Mouse (Mus musculus): ENCODE data around the gene Uhrf1bp1l. TPM values are rescaled to one million over a fixed set of nuclear protein-coding genes. Genes with fewer than 3 reads are reported as not detected.
"Not testable (repeated sequence)": the region's sequence is repeated elsewhere in the genome, so short reads cannot be mapped to it uniquely, and the experiment has no call there.

Uhrf1bp1l gene
- total RNA-seq (2021): 10 to 100 TPM; 90.6 to 94.6 TPM
- long read RNA-seq, experiment 1, full-length matches to known transcripts: 62 of 111 reads
- long read RNA-seq, experiment 1, partial matches to known transcripts: 18 of 111 reads
- long read RNA-seq, experiment 1, other reads (novel, unspliced or antisense): 31 of 111 reads
- long read RNA-seq, experiment 2, full-length matches to known transcripts: 44 of 78 reads
- long read RNA-seq, experiment 2, partial matches to known transcripts: 12 of 78 reads
- long read RNA-seq, experiment 2, other reads (novel, unspliced or antisense): 22 of 78 reads

GRCm38 (mm10) chr10:89744871-89745665 is at the start of gene Uhrf1bp1l:
Gene Uhrf1bp1l, plus strand, starts transcription at chr10:89744991.
- Histone ChIP-seq H3K27ac (peak within 1 kb of the TSS; percentile 92), H3K4me3 (peak within 1 kb of the TSS; percentile 95)
- intact Hi-C loops (cut with DNase I): no loop called here
- no peak; the same call in none of the 2 replicates for TF ChIP-seq CTCF (IDR thresholded peaks at IDR 0.05)
- DNase-seq (ENCODE audit: extremely low spot score in 1 of 2, low spot score in 2 of 2): peak; percentile 87 to 90

GRCm38 (mm10) chr10:89695194-89695911 is 49.4 kb upstream of the Uhrf1bp1l start:
- no peak overlapping the region for H3K4me3 ChIP-seq
- no peak for TF ChIP-seq CTCF (IDR thresholded peaks at IDR 0.05)
- intact Hi-C loops (cut with DNase I): no loop called here
- DNase-seq (ENCODE audit: extremely low spot score in 1 of 2, low spot score in 2 of 2): no peak
- no peak overlapping the region for H3K27ac ChIP-seq

GRCm38 (mm10) chr10:89696270-89696669 is 48.5 kb upstream of the Uhrf1bp1l start:
- peak; percentile 16; the same call in 1 of the 2 replicates for TF ChIP-seq CTCF (IDR thresholded peaks at IDR 0.05)
- H3K27ac ChIP-seq; intact Hi-C loops (cut with DNase I); DNase-seq (ENCODE audit: extremely low spot score in 1 of 2, low spot score in 2 of 2); H3K4me3 ChIP-seq: not testable (repeated sequence)

DNA sequence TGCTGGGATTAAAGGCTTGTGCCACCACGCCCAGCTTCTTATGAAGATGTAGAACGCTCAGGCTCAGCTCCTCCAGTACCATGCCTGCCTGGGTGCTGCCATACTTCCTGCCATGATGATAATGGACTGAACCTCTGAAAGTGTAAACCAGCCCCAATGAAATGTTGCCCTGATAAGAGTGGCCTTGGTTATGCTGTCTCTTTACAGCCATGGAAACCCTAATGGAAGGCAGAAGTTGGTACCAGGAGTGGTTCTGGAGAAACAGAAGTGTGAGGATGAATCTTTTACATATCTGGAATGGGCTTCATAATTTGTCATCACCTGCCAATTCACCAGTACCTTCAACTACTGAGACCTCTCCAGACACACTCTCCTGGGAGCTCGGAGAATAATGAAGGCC is 46.8 kb upstream of the Uhrf1bp1l start:
- Histone ChIP-seq H3K27ac (no peak overlapping the region), H3K4me3 (no peak overlapping the region)
- intact Hi-C loops (cut with DNase I): no loop called here
- no peak for DNase-seq (ENCODE audit: extremely low spot score in 1 of 2, low spot score in 2 of 2)
- no peak for TF ChIP-seq CTCF (IDR thresholded peaks at IDR 0.05)

GRCm38 (mm10) chr10:89703042-89703441 is 41.7 kb upstream of the Uhrf1bp1l start:
- Histone ChIP-seq H3K27ac (no peak overlapping the region), H3K4me3 (no peak overlapping the region)
- intact Hi-C loops (cut with DNase I): loop anchor here (10.0 kb wide), 1 partner anchor 238 kb away; no protein-coding TSS in a partner anchor
- no peak for TF ChIP-seq CTCF (IDR thresholded peaks at IDR 0.05)
- DNase-seq (ENCODE audit: extremely low spot score in 1 of 2, low spot score in 2 of 2): no peak

- no peak overlapping the region for H3K4me3 ChIP-seq
- DNase-seq (ENCODE audit: extremely low spot score in 1 of 2, low spot score in 2 of 2): no peak
- no peak overlapping the region for H3K27ac ChIP-seq
- peak; percentile 11 for TF ChIP-seq CTCF (IDR thresholded peaks at IDR 0.05)
- intact Hi-C loops (cut with DNase I): loop anchor here (10.0 kb wide), 1 partner anchor 243 kb away; no protein-coding TSS in a partner anchor
Observed at GRCm38 (mm10) chr10:89707397-89707796, 37.4 kb upstream of the Uhrf1bp1l start.

DNA sequence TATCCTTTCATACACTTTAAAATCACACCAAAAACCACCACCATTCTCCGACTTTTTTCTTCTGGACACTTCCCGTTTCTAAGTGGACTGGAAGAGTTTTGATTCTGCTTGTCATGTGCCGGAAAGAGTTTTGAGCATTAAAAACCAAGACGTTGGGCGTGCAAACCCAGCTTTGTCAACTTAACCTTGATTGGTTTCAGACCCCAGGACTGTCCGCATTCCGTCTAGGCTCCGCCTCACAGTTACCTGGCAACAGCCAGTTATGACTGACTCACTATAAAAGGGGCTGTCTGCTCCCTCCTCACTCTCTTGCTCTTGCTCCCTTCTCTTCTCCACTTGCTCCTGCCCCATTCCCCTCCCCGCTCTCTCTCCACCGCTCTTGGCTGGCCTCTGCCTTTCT is 36.1 kb upstream of the Uhrf1bp1l start:
- H3K4me3 ChIP-seq: no peak overlapping the region
- H3K27ac ChIP-seq: no peak overlapping the region
- DNase-seq (ENCODE audit: extremely low spot score in 1 of 2, low spot score in 2 of 2): no peak
- TF ChIP-seq CTCF (IDR thresholded peaks at IDR 0.05): no peak
- intact Hi-C loops (cut with DNase I): loop anchor here (10.0 kb wide), 1 partner anchor 244 kb away; no protein-coding TSS in a partner anchor

- TF ChIP-seq CTCF (IDR thresholded peaks at IDR 0.05): no peak
- Histone ChIP-seq H3K27ac (no peak overlapping the region), H3K4me3 (no peak overlapping the region)
- DNase-seq (ENCODE audit: extremely low spot score in 1 of 2, low spot score in 2 of 2): peak in 1 of 2 experiments; percentile 17
- intact Hi-C loops (cut with DNase I): no loop called here
Observed at GRCm38 (mm10) chr10:89714910-89715309, 29.9 kb upstream of the Uhrf1bp1l start.

GRCm38 (mm10) chr10:89720252-89720651 is 24.5 kb upstream of the Uhrf1bp1l start:
- intact Hi-C loops (cut with DNase I): no loop called here
- TF ChIP-seq CTCF (IDR thresholded peaks at IDR 0.05): no peak
- H3K27ac ChIP-seq: no peak overlapping the region
- no peak overlapping the region for H3K4me3 ChIP-seq
- no peak for DNase-seq (ENCODE audit: extremely low spot score in 1 of 2, low spot score in 2 of 2)

DNA sequence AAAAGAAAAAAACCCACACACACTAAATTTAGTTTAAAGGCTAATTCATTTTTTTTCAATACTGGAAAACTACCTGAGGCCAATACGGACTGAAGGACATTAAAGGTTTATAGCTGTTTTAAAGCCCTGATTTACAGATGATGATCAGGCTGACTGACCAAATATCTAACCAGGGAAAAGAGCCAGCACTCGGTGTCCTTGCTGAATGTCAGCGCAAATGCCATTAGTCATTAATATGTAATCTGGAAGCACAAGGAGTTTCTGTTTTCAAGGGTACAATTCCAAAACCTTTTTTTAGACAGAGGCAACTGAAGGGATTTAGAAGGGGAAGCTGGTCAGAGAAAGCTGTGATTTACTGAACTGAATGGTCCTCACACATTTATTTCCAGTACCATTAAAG is 24.0 kb upstream of the Uhrf1bp1l start:
- no peak for TF ChIP-seq CTCF (IDR thresholded peaks at IDR 0.05)
- no peak for DNase-seq (ENCODE audit: extremely low spot score in 1 of 2, low spot score in 2 of 2)
- intact Hi-C loops (cut with DNase I): no loop called here
- Histone ChIP-seq H3K4me3 (no peak overlapping the region), H3K27ac (no peak overlapping the region)

- intact Hi-C loops (cut with DNase I): no loop called here
- no peak for DNase-seq (ENCODE audit: extremely low spot score in 1 of 2, low spot score in 2 of 2)
- TF ChIP-seq CTCF (IDR thresholded peaks at IDR 0.05): no peak
- Histone ChIP-seq H3K4me3 (no peak overlapping the region), H3K27ac (no peak overlapping the region)
Observed at GRCm38 (mm10) chr10:89722247-89723195, 22.3 kb upstream of the Uhrf1bp1l start.

Measured in left cerebral cortex, adult 2 months (tissue).